Mouse (Mus musculus): ENCODE measurements around the gene Rassf7.
"Not testable (repeated sequence)": the region's sequence is repeated elsewhere in the genome, so short reads cannot be mapped to it uniquely, and the experiment has no call there.

Gene Rassf7

DNA sequence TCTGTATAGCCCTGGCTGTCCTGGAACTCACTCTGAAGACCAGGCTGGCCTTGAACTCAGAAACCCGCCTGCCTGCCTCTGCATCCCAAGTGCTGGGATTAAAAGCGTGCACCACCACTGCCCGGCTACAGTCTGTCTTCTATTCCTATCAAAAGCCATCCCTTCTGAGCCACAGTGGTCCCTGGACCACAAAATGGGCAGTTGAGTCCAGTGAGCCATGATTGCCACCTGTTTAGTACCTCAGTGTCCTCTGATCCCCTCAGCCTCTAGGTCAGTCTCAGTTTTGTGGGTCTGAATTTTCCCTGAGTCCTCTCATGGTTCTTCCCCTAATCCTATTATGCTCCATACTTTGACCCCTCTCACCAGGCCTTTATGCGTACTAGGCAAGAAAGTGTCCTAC is 12.1 kb downstream of the Rassf7 start:
- no peak for DNase-seq

GRCm38 (mm10) chr7:141228279-141229067 is 12.8 kb downstream of the Rassf7 start, which contains the start of gene Phrf1:
Gene Phrf1, plus strand, starts transcription at chr7:141228784.
- peak; percentile 88 for DNase-seq

DNA sequence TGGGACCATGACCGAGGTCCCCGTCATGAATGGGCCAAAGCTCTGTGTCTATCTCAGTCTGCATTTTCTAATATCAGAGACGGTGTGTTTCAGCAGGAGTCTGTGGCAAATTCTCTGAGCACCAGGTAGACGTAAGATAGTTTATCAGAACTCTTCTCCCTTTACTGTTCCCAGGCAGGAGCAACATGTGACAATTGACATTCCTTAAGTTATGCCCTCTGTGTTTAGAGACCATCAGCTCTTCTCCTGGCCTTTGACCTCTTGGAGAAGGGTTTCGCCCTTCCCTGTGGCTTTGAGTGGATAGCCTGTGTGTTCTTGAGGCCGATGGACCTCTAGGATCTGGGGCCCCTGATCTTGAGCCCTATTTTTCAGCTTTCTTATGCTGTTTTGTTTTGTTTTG is 14.0 kb downstream of the Rassf7 start:
- DNase-seq, result no peak

GRCm38 (mm10) chr7:141230570-141230969 is 14.9 kb downstream of the Rassf7 start:
- no peak for DNase-seq

GRCm38 (mm10) chr7:141231111-141231510 is 15.5 kb downstream of the Rassf7 start:
- no peak for DNase-seq

GRCm38 (mm10) chr7:141231551-141231950 is 15.9 kb downstream of the Rassf7 start:
- no peak for DNase-seq

GRCm38 (mm10) chr7:141250486-141250885 is 34.8 kb downstream of the Rassf7 start:
- DNase-seq, result not testable (repeated sequence)

DNA sequence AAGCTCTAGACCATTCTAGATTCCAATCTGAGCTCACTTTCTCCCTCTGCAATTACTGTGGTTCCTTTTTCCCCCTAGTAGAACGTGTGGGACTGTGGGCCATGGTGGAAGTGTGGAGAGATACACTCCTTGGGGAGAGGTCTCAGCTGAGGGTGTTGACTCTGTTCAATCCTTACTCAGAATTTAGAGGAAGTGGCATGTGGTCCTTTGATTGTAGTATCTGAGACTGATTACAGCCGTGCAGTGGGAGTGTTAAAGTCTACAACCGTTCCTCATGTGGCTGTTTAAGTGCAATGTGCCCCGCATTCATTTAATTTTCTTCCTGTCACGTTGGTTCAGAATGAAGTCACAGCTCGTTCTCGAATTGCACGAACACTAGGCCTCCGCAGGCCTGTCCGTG is 40.5 kb downstream of the Rassf7 start:
- DNase-seq, result no peak

- no peak for DNase-seq
Observed at GRCm38 (mm10) chr7:141261480-141261879, 45.8 kb downstream of the Rassf7 start.

DNA sequence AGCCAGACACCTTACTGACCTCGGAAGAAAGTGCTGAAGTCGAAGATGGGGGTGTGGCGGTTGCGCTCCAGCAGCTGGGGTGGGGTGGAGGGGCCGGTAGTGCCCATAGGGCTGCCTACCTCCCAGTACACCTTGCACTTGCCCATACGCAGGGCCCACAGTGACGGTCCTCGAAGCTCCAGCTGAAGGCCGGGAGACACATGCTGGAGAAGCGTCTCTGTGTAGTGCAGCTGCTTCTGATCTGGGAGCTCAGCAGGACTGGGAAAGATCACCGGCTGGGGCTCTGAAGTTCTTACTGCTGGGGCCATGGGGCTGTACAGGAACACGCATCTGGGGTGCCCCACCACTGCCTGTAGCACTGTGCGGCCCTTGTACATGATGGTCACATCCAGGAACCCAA is 48.0 kb downstream of the Rassf7 start:
- no peak for DNase-seq

DNA sequence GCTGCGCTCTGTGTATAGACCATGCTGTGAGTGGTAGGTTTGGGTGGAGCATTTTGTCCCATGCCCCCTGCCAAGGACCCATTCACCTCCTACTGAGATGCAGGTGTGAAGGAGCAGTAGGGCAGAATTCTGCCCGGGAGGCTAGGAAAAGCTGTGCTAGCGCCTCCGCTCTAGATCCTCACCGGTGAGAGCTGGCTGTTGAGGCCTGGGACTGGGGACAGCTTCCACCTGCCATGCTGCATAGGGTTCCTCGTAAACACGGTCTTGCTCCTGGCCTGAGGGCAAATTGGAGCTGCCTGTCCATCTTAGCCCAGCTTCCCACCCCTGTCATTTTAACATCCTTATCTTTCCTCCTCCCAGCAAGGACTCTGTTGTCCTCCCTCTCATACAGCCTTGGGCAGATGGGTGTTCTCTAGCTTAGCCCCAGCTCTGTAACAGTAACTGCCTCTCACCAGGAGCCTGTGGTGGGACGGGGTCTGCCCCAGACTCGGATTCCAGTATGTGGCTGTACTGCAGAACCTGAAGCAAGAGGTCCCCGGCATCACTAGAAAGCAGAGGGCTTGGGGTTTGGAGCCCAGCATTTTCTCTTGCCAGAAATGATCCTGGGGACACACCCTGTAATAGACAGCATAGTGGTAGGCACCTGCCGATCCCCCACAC is 48.5 kb downstream of the Rassf7 start:
- DNase-seq, result no peak

DNA sequence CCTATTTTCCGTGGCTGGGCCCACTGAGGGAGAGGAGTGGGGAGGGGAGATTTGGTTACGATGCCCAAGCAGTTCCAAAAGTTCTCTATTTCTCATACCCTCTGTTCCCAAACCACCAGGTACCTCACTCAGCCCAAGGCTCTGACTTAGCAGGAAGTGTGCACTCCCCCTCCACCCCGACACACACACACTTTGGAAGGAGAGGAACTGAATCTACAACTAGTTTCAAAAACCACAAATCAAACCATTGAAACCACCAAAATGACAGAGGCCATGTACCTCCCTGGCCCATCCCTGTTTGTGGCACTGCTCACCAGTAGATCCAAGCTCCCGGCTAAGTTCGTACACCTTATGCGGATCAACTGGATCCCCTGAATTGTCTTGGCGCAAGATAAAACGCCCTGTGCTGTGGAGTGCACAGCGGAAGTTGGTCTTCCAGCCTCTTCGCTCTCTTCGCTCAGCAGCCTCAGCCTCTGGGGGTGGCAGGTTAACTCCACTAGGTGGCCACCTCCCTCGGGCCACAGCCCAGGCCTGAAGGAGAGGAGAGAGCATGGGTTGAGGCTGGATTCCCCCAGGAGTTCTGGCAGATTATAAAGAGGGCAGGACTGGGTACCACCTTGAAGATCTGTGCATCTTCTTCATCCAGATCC is 49.2 kb downstream of the Rassf7 start:
- DNase-seq, result peak; percentile 53

DNA sequence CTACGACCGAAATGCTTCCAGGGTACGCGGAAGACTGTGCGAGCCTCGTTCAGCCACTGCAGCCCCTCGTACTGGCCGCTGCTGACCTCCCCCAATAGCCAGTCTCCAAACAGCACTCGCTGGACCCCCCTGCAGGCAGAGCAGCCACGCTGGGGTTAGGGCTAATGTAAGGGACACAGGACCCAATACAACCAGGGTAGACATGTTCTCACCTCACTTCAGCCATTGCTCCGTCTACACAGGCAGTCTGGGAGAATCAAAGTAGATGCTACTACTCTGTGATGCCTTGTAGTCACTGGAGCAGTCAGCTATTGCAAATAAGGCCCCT is 49.7 kb downstream of the Rassf7 start:
- no peak for DNase-seq

- peak; percentile 88 for DNase-seq
Observed at GRCm38 (mm10) chr7:141265739-141266561, 50.3 kb downstream of the Rassf7 start, which contains the start of gene Irf7. Gene Irf7, minus strand, starts transcription at chr7:141266481.
